Mouse (Mus musculus) kidney, adult 2 months (tissue): ENCODE results near the gene S100pbp. TPM values are rescaled to one million over a fixed set of nuclear protein-coding genes. Genes with fewer than 3 reads are reported as not detected.

Experiments used
- DNase-seq: peaks from one replicate; pipeline ENCODE4 v3.0.0; 2021
- H3K27ac ChIP-seq: fragments of 200-500 bp; 2 replicates; pipeline ENCODE4 v1.5.1; 2012; ENCODE audit warnings: low read depth, low read length, control low read depth, inconsistent platforms; ENCODE audit not compliant: insufficient read depth
- H3K27me3 ChIP-seq: fragments of 200-500 bp; replicated peaks from 2 replicates; pipeline ENCODE4 v1.6.1; 2012; ENCODE audit warnings: mild to moderate bottlenecking, moderate library complexity, low read length, inconsistent platforms; ENCODE audit not compliant: control insufficient read depth, insufficient read depth
- H3K36me3 ChIP-seq: fragments of 200-500 bp; 2 replicates; pipeline ENCODE4 v1.6.1; 2012; ENCODE audit warnings: mild to moderate bottlenecking, moderate library complexity, low read length, inconsistent platforms; ENCODE audit not compliant: control insufficient read depth, insufficient read depth
- H3K4me1 ChIP-seq: fragments of 200-500 bp; 2 replicates; pipeline ENCODE4 v1.6.1; 2011; ENCODE audit warnings: low read length; ENCODE audit not compliant: control insufficient read depth, insufficient read depth
- H3K4me3 ChIP-seq: fragments of 200-500 bp; 2 replicates; pipeline ENCODE4 v1.5.1; 2011; ENCODE audit warnings: mild to moderate bottlenecking, low read depth, low read length, control low read depth; ENCODE audit not compliant: insufficient read depth
- CTCF ChIP-seq: fragments of 200-500 bp; conservative IDR thresholded peaks from 2 replicates; pipeline ENCODE4 v1.5.1; 2011; ENCODE audit warnings: low read depth, mild to moderate bottlenecking, control low read depth, low read length, moderate library complexity, mixed read lengths; ENCODE audit not compliant: insufficient read depth, insufficient read length
- POLR2A ChIP-seq: fragments of 200-500 bp; IDR thresholded peaks from one replicate; pipeline ENCODE4 v1.6.1; 2011; ENCODE audit warnings: low read depth, low read length, control low read depth
- WGBS: fragments of 180-500 bp; shearing (Covaris S2); methylation state at CpG from one replicate; pipeline ENCODE4 v1.1.7; 2018; 5-methylcytosine and 5-hydroxymethylcytosine counted together
- polyA plus RNA-seq: library from polyadenylated mRNA; depleted of rRNA; stranded (reverse); fragments of >200 nt; gene quantifications from 2 replicates; pipeline ENCODE4 v1.2.3, GENCODE M21; 2012

The S100pbp gene
- polyA plus RNA-seq, 1 experiment = 13.6 TPM

GRCm38 (mm10) chr4:129125736-129126451 lies 63.6 kb downstream of the S100pbp start:
- no peak overlapping the region for H3K4me3 ChIP-seq
- WGBS = 30% methylated on average over 19 of the region's 19 CpGs
- TF ChIP-seq POLR2A (no peak), CTCF (no peak)
- no peaks in the 10 kb centered on the region; the same call in 1 of the 2 replicates for H3K27me3 ChIP-seq
- no peak overlapping the region for H3K27ac ChIP-seq
- no peaks in the 10 kb centered on the region for H3K4me1 ChIP-seq
- no peaks in the 10 kb centered on the region for H3K36me3 ChIP-seq
- DNase-seq = peak; percentile 32

DNA sequence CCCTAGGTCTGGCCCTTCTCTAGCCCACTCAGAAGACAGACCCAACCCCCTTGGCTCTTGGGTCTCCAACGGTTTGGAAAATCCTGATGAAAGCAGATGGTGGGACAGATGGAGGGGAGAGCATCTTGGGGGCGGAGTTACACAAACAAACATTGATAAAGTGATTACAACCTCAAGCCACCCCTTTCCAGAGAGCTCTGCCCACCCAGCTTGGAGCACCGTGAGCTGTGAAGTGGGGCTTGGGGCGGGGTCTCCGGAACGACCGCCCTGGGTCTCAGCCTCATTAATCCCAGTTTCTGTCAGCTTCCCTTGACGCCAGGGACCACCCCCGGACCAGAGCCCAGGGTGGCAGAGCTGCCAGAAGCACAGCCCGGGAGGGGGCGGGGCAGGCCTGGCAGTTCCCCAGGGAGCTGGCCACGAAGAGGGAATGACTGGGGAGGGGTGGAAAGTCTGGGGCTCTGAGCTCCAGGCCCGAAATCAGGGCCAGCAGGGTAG lies 64.8 kb downstream of the S100pbp start:
- no peak for DNase-seq
- H3K36me3 ChIP-seq = no peaks in the 10 kb centered on the region
- TF ChIP-seq POLR2A = no peak
- 9% methylated on average over 13 of the region's 13 CpGs for WGBS
- peaks cover 3% of the 10 kb centered on the region for H3K27me3 ChIP-seq
- no peak overlapping the region for H3K27ac ChIP-seq
- H3K4me3 ChIP-seq = no peak overlapping the region
- no peaks in the 10 kb centered on the region for H3K4me1 ChIP-seq

DNA sequence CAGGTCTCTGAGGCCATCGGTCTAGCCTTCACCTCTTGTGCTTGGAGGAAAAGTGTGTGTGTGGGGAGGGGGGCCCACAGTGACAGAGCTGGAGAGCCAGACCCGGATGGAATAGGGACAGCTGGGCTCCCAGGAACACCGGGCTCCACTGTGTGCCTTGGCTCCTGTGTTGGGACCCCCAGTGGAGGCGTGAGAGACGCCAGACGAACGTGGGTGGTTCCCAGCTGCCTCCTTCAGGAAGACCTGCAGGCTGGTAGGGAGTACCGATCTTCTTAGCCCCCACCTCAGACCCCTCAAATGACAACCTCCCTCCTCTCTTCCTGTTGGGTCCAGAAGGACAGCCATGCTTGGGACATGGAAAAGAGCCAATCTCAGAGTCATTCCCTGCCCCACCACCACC lies 66.8 kb downstream of the S100pbp start:
- H3K4me1 ChIP-seq = no peaks in the 10 kb centered on the region
- no peak for DNase-seq
- TF ChIP-seq CTCF (no peak), POLR2A (no peak)
- H3K4me3 ChIP-seq = no peak overlapping the region
- no peaks in the 10 kb centered on the region for H3K36me3 ChIP-seq
- H3K27me3 ChIP-seq = peaks cover 3% of the 10 kb centered on the region
- no peak overlapping the region for H3K27ac ChIP-seq
- WGBS = 33% methylated on average over 8 of the region's 8 CpGs

GRCm38 (mm10) chr4:129122107-129122506 lies 67.4 kb downstream of the S100pbp start:
- no peak for TF ChIP-seq POLR2A
- no peak for DNase-seq
- Histone ChIP-seq H3K27me3 (peaks cover 3% of the 10 kb centered on the region), H3K36me3 (no peaks in the 10 kb centered on the region), H3K4me1 (no peaks in the 10 kb centered on the region), H3K4me3 (no peak overlapping the region), H3K27ac (no peak overlapping the region)
- 35% methylated on average over 9 of the region's 9 CpGs for WGBS

DNA sequence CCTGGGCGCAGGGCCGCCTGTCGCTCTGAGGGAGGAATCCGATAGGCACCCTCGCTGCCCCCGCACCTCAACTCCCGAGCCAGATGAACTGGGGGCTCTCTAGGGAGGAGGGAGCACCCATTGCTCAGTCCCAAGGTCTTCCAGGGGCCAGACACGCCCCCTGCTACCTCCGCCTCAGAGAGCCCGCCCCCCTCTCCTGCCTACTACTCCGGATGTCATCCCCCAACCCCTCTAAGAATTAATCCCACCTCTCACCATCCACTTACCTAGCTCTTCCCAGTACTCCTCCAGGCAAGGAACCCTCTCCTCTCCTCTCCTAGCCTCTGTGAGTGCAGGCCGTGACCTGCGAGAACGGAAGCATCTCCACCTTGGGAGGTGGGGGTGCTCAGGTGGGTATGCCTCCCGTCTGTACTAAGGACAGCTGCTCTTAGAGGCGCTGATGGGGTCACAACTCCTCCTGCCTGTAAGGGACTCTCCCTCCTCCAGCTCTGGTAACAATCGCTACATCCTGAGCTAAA lies 67.9 kb downstream of the S100pbp start, which contains the start of gene Hpca:
Gene Hpca (minus strand): TSS at position 468 of the 518 bp plus-strand sequence.
- Histone ChIP-seq H3K27me3 (peaks cover 3% of the 10 kb centered on the region), H3K4me3 (no peak within 1 kb of the TSS), H3K27ac (no peak within 1 kb of the TSS), H3K36me3 (no peaks in the 10 kb centered on the region), H3K4me1 (no peaks in the 10 kb centered on the region)
- no peak for DNase-seq
- no peak for TF ChIP-seq CTCF
- TF ChIP-seq POLR2A = no peak
- 3% methylated on average over 17 of the region's 17 CpGs for WGBS

DNA sequence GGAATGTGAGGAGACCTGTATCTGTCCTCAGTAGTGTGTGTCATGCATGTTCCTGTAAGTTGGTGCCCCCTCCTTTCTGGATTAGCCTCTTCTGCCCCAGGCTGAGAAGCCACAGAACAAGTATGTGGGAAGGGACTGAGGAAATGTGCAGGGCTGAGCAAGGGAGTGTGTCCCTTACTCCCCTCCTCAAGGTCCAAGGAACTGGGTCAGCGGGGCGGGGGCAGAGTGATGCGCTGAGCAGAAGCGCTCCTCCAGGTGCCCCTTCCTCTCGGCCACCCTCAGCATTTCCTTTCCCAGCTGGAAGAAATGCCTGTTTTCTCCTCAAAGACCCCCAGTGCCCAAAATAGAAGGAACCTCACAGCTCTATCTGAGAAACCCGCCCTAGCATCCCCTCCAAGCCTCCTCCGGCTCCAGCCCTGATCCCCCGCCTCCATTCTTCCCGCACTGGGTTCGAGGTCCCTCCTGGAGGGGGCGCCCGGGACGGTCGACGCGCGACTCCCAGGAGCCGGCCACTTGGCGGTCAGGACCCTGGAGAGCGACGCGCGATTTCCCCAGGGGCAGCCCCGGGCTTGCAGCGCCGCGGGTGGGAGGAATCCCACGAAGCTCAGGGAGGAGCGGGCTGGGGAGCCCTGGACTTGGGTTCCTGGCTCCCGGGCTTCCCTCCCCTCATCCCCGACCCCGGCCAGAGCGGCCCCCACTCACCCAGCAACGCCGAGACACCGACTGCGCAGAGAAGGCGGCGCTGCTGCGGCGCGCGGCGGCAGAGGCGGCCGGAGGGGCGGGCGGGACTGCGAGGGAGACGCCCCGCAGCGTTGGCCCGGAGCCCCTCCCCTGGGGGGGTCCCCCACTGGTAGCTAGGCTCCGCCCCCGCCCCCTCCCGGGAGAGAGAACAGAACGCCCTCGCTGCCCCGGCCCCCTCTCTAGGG lies 68.7 kb downstream of the S100pbp start:
- H3K27me3 ChIP-seq = peaks cover 3% of the 10 kb centered on the region
- DNase-seq = peak; percentile 48
- H3K27ac ChIP-seq = no peak overlapping the region
- H3K4me1 ChIP-seq = no peaks in the 10 kb centered on the region
- H3K4me3 ChIP-seq = no peak overlapping the region
- TF ChIP-seq CTCF (no peak), POLR2A (no peak)
- under 1% methylated on average over 57 of the region's 59 CpGs for WGBS
- no peaks in the 10 kb centered on the region for H3K36me3 ChIP-seq

DNA sequence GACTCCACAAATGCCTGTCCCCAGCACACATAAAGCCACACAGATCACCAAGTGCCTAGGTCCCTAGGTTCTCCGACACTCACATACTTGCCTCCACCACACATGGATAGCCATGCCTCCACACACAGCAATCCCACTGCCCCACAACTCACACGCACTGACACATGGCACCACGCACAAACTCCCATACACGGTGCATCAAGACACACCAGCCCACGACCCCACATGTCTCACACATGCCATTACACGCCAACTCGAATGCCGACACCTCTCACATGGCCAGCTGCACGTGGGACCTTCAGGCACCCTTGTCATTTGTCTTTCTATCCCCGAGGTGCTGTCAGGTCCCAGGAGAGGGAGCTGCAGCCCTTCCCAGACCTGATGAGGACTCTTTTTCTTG lies 69.8 kb downstream of the S100pbp start:
- DNase-seq = no peak
- H3K4me1 ChIP-seq = no peaks in the 10 kb centered on the region
- TF ChIP-seq CTCF (no peak), POLR2A (no peak)
- H3K36me3 ChIP-seq = no peaks in the 10 kb centered on the region
- H3K27ac ChIP-seq = no peak overlapping the region
- 74% methylated on average over 10 of the region's 10 CpGs for WGBS
- no peak overlapping the region for H3K4me3 ChIP-seq
- peaks cover 3% of the 10 kb centered on the region for H3K27me3 ChIP-seq
